Mouse (Mus musculus) activated CD4-positive, CD25-positive, alpha-beta regulatory T cell, adult 4 months (primary cell): Measurements from ENCODE around the gene Gm5415. TPM values are rescaled to one million over a fixed set of nuclear protein-coding genes. Genes with fewer than 3 reads are reported as not detected.
"Not testable (repeated sequence)": the region's sequence is repeated elsewhere in the genome, so short reads cannot be mapped to it uniquely, and the experiment has no call there.

Experiments used
- ATAC-seq: one replicate; pipeline ENCODE4 v1.8.0; 2017
- polyA plus RNA-seq, 2 experiments: library from polyadenylated mRNA; unstranded; fragments of 100-300 nt; shearing (Covaris generic); gene quantifications; one replicate each; pipeline ENCODE4 v1.2.1; 2017

The Gm5415 gene
- not detected for polyA plus RNA-seq

DNA sequence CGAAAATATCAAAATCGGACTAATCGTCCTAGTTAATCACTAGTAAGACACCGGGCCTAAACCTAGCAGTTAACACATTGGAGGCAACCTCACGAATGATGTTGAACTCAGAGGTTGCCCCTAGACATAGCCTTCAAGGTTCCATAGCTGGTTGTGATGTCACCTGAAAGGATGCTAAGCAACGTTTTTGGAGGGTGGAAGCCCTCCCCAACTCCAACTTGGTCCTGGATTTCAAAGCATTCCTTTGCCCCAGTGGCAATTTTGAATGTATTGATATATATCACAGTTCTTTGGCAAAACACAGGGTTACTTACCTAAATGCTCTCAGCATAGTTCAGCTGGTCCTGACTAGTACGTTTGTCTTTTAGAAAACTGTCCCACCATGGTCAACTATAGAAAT is at the start of gene Gm5415:
Gm5415 (minus strand) TSS at position 101 of the 400 bp plus-strand sequence.
- not testable (repeated sequence) for ATAC-seq

DNA sequence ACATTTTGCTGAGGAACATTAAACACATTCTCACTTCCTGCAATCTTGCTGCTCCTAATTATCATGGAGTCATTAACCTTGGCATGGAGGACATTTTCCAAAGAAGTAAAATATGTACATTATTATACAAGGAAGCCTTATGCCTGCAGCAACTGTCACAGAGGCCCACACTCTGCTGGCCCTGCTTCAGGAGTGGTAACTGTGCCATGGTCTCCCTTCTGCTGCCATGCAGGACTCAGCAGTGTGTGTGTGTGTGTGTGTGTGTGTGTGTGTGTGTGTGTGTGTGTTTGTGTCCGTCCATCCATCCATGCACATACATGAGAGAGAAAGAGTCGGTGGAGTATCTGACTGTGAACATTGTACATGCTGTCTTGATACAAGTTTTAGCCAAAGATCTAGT is 21.8 kb upstream of the Gm5415 start:
- no peak for ATAC-seq

DNA sequence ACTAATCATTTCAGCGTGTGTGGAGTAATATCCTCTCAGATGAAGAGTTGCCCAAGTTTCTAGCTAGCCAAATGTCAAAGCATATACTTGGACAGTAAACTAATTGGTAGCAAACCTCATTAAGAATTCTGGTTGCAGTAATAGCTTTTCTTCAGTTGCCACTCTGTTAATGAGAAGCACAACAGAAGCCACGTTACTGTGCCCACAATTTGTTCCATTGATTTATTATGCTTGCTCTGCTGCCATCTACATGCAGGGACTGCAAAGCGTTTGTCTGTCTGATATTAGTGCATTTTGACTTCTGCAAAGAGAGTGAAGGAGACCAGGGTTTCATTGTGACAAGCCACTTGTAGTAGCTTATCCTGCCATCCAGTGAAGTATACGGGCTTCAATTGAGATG is 6.8 kb upstream of the Gm5415 start:
- ATAC-seq, result no peak

DNA sequence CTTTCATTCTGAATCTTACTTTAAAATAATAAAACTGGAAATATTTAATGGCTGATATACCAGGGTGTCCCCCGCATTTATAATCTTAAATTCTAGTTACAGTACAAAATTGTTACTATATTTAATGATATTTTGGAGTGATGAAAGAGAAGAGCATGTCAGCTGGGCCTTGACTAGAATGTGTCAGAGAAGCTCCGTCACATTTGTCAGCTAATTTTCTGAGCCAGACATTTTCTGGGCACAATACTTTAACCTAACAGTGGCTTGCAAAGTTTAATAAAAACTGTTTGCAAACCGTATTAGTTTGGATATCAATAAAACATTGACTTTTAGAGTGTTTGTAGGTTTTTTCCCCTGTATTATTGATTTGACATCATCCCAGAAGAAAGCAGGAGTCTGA is 6.4 kb upstream of the Gm5415 start:
- no peak for ATAC-seq

DNA sequence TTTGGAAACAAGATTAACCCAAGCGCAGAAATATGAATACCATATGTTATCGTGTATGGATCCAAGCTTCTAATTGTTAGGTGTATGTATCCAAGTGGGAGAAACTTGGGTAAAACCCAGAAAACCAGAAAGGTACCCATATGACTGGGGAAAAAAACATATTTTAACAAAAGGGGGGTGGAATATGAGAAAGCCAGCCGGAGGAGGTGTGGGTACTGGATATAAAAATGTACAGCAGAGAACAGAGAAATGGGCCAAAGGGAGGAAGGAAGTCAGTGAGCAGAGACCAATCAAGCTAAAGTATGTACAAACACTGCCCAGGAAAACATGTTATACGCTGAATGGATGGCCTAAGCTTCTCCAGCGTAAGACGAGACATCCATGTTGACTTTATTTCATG is 43.7 kb downstream of the Gm5415 start:
- no peak for ATAC-seq
